Mouse (Mus musculus): ENCODE measurements around the gene Casp9.

Casp9 gene

DNA sequence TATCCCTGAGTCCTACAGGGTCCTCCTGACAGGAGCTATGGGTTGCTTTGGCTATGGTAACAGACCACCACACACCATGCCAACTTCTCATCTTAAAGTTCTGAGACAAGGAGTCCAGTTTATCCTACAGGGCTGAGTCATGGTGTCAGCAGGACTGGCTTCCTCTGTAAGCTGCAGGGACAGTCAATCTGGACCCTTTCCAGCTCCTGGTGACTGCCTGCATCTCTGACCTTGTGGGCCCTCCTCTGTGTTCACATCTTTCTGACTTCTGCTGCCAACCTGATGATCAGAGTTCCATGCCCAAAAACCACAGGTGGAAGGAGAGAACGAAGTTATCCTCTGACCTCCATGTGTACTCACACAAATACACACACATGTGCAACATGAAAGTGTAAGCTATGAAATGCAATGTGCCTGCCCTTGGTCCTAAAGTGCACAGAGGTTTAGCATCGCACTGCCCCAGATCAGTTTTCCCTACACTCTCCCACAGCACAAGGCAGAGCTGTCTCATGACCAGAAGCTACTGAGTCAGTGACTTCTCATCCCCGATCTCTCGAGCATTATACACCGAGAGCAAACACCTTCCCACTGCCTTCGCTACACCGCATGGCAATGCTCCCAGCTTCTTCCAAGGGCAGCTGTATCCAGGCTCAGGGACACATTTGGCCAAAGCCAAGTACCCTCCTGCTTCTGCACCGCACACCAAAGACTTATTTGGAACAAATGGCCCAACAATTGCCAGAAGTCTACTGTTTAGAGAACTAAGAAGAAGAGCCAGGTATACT, 12.0 kb upstream of the Casp9 start:
- DNase-seq (ENCODE audit: low spot score): no peak

DNA sequence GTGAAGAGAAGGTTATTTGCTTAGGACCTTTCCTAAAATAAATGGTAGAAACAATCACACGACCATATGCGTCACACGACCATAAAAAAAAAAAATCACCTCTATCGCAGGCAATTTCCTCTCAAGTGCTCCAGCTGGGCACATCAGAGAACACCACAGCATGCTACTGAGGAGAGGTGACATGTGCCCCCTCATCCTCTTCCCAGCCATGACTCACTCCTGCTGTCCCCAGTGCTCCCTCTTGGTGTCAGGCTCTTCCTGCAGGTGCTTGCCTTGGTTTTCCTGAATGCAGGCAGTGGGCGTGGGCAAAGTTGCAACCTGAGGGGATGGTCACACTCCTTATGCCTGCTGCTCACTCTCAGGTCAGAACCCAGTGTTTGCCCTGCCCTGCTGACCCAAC, 8.6 kb upstream of the Casp9 start:
- DNase-seq (ENCODE audit: low spot score): no peak

DNA sequence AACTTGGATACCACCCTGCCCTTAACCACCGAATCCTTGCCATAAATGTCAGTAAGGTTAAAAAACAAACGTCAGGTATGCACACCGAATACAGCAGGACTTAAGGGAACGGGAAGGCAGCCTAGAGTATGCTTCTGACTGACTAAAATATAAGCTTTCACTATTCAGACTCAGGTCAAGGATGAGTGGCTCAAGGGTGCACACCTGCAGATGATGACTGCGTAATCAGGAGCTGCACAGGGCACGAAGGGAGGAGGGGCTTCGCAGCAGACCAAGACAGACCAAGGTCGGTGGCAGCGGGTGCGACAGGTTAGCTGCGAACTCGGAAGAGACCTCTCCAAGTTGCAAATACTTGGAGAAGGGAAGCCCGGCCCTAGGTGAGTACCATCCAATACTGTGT, 7.3 kb upstream of the Casp9 start:
- no peak for DNase-seq (ENCODE audit: low spot score)

GRCm38 (mm10) chr4:141787046-141787445, 6.4 kb upstream of the Casp9 start:
- no peak for DNase-seq (ENCODE audit: low spot score)

DNA sequence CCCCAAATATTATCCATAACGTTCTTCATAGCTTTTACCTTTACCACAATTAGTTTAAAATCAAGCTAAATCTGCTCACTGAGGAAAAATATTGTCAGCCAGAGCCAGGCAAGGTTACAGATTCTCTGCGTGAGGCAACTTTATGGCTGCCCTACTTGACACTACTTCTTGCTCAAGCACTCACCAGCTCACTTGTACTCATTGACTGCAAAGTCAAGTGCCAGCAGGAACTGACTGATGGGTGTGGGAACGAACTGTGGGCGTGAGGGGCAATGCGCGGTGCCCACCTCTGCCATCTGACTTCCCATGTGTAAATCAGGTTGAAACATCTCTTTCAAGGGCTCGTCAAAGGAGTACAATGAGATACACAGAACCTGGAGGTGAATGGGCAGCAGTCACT, 6.0 kb upstream of the Casp9 start:
- no peak for DNase-seq (ENCODE audit: low spot score)

GRCm38 (mm10) chr4:141789564-141790218, 3.7 kb upstream of the Casp9 start:
- no peak for DNase-seq (ENCODE audit: low spot score)

DNA sequence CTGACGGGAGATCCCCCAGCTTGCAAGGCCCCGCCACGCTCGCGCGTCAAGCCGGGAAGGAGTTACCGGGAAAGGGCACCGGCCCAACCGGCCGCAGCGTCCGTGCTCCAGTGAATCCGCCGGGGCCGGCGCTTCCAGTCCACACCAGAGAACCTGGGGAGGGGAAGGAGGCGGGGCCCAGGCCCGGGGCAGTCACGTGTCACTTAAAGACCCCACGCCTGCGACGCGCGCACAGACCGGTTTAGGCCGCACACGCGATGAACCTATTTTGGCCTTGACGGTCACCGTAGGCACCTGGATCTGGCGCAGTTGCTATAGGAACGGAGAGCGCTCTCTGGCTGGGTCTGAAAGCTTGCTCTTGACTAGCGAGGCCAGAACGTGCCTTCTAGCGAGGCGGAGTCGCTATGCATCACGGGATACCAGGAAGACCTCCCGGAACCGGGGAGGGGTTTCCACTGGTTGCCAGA, 2.9 kb upstream of the Casp9 start, which contains the start of gene Dnajc16:
TSS of gene Dnajc16 (minus strand) at position 408 of the 467 bp plus-strand sequence.
- DNase-seq (ENCODE audit: low spot score): peak; percentile 91

GRCm38 (mm10) chr4:141791486-141791885, 1.9 kb upstream of the Casp9 start:
- no peak for DNase-seq (ENCODE audit: low spot score)

DNA sequence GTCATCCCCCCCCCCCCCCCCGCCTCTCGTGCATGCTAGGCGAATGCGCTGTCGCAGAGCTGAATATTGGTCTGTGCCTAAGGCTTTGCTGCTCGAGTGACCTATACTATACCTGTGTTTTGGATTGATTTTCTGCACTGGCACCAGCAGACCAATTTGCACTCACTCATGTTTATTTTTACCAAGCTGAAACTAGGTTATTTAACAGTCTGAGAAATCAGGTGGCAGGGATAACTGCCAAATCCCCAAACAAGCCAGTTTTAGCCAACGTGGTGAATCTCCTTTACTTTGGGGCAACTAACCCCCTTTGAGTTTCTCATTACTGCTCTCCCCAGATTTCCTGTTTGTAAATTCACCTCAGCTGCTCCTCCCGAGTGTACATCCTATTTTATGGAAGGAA, 1.5 kb upstream of the Casp9 start:
- DNase-seq (ENCODE audit: low spot score): no peak

GRCm38 (mm10) chr4:141792554-141793281, 694 bp upstream of the Casp9 start:
- DNase-seq (ENCODE audit: low spot score): no peak

GRCm38 (mm10) chr4:141794152-141794535, 732 bp downstream of the Casp9 start:
- no peak for DNase-seq (ENCODE audit: low spot score)

- no peak for DNase-seq (ENCODE audit: low spot score)
Measured at GRCm38 (mm10) chr4:141796356-141796755, 2.9 kb downstream of the Casp9 start.

- no peak for DNase-seq (ENCODE audit: low spot score)
Measured at GRCm38 (mm10) chr4:141796954-141797353, 3.5 kb downstream of the Casp9 start.

DNA sequence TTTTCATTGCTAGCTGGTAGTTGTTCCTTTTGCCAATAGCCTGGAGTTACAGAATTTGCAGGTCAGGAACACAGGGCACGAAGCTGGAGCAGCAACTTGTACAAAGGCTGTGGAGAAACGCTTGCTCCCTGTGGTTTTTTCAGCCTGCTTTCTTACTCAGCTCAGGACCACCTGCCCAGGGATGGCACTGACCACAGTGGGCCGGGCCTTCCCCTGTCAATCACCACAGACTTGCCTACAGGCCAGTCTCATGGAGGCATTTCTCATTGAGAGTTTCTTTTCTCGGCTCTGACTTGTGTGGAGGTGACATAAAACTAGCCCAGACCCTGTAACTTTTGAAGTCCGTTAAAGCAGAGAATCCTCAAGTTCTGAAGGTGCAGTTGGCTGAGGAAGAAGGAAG, 4.1 kb downstream of the Casp9 start:
- no peak for DNase-seq (ENCODE audit: low spot score)

- DNase-seq (ENCODE audit: low spot score): no peak
Measured at GRCm38 (mm10) chr4:141804105-141804504, 10.7 kb downstream of the Casp9 start.

DNA sequence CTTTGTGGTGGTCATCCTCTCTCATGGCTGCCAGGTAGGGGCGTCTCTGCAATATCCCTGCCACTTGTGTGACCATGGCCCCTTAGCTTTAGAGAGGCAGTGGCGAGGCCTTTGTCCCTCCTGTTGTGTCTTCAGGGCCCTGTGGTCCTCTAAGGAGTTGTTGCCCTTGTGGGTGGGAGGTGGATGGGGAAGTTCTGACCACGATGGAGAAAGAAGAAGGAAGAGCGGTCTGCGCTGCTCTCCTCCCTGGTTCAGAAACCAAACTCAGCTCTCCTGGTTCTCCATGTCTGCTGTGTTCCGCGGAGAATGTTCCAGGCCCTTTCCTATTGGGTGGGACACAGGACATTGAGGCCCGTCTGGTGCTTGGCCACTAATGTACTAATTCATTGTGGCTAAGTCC, 12.5 kb downstream of the Casp9 start:
- no peak for DNase-seq (ENCODE audit: low spot score)

GRCm38 (mm10) chr4:141809850-141810464, 16.5 kb downstream of the Casp9 start:
- DNase-seq (ENCODE audit: low spot score): no peak

- DNase-seq (ENCODE audit: low spot score): no peak
Measured at GRCm38 (mm10) chr4:141810975-141811374, 17.6 kb downstream of the Casp9 start.

- no peak for DNase-seq (ENCODE audit: low spot score)
Measured at GRCm38 (mm10) chr4:141811375-141811774, 18.0 kb downstream of the Casp9 start.

DNA sequence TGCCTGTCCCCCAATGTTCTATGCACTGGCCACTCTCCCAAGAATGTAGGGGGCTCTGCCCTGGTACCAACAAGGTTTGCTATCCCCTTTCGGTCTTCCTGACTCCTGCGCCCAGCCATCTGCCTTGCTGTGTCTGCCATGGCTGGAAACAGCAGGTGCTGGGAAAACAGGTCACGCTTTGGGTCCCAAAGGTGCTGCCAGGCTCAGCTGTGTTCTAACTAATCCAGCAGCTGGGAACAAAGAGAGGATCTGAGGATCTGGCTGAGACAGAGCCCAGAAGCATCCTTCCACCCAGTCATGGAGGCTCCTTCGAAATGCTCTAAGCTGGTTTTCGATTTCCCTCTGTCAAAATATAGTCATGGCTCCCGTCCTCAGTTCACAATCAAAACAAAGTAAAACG, 22.9 kb downstream of the Casp9 start:
- no peak for DNase-seq (ENCODE audit: low spot score)

DNA sequence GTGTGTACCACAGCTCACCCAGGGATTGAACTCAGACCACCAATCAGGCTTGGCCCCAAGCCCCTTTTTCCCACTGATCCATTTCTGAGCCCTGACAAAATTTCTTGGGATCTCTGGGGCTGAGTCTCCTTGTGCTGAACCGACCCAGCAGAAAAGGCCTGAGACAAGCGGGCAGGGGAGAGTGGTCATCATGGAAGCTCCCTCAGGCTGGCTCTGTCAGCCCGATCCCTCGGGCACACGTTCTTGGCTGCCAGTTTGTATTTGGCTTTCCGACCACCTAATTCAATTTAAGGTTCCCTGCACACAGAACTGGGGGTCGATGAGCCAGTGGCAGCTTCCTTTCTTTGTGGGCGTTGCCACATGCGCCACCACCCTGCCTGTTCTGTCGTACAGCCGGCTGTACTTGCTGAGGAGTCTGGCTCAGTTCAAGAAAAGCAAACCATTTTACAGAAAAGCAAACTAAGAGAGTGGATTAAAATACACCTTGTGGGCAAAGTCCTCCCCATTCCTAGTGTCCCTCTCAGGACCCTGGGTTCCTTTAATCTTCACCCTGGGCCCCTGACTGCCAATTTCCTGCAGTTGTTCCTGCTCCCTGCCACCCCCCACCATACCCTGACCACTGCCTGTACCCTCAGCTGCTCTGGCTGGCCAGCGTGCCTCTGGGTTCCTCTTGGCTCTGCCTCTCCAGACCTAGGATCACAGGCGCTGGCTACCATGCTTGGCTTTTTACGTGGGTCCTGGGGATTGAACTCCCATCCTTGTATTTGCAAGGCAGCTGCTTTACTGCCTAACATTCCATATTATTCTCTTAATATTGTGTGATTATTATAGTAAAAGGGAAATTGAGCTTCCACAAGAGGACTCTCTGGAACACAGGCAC, 23.6 kb downstream of the Casp9 start:
- no peak for DNase-seq (ENCODE audit: low spot score)
